Comparison of ENCODE assay signal across 14 mouse cellular contexts in the genomic region with DNA sequence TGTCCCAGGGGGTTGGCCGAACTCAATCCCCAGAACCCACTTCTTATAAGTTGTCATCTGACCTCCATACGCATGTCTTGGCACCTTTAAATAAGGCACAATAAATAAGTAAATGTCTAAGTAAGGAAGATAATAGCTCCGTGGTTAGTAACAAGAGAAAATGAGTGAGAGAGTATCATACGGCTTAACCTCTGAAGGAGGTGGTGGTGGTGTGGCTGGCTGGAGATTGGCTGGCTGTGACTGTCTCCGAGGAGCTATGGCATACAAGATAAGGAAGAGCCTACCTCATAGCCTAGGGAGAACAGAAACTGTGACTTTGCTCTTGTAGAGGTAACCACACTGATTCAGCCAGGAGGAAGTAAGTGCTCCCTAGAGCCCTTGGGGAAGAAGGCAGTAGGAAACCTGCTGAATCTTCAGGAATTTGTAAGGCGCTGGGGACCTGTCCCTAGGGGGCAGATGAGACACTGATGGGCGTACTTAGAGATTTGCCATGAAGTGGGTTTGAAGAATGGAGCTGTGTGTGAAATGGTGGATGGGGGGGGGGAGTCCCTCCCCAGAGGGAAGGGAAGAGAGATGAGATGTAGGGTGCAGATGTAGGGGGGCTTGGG. TPM values are rescaled to one million over a fixed set of nuclear protein-coding genes. Genes with fewer than 3 reads are reported as not detected.
DNase-seq lines count a peak whose midpoint lies in the region; ATAC-seq lines count a peak whose summit lies in the region.
"Had no signal": no experiment of that assay in that cellular context is flagged by ENCODE, and none has a peak within 500 bp of the region (broad histone marks: within the 10 kb centered on the region; RNA-seq: fewer than 3 reads in every experiment).

No protein-coding gene starts in this region.

- ATAC-seq in erythroblast, adult 5-6 weeks (replicated peaks; ENCODE audit: low FRiP score, poor library complexity, severe bottlenecking) = peak; percentile 80
- ATAC-seq in liver, embryonic 16.5 days (ENCODE audit: low read depth) = peak; percentile 75
- ATAC-seq in CD4-positive, CD25-positive, alpha-beta regulatory T cell, adult 4 months = no peak
- ATAC-seq in kidney, embryonic 16.5 days (ENCODE audit: low FRiP score, low TSS enrichment) = no peak

- H3K4me1 ChIP-seq in liver, embryonic 16.5 days (ENCODE audit: control insufficient read depth, low read depth, low read length) = peaks cover 71% of the 10 kb centered on the region
- H3K4me1 ChIP-seq in kidney, embryonic 16.5 days (ENCODE audit: insufficient read depth, low read length) = peaks cover 11% of the 10 kb centered on the region

- H3K36me3 ChIP-seq in liver, embryonic 16.5 days (ENCODE audit: control insufficient read depth, insufficient read depth) = peaks cover 29% of the 10 kb centered on the region
- H3K36me3 ChIP-seq in kidney, embryonic 16.5 days (ENCODE audit: insufficient read depth, low read length) = peaks cover 53% of the 10 kb centered on the region

- WGBS in liver, embryonic 16.5 days (ENCODE audit: insufficient replicate concordance) = 21% methylated on average over 7 of the region's 7 CpGs
- WGBS in kidney, embryonic 16.5 days = 81% methylated on average over 7 of the region's 7 CpGs

- H3K4me3 ChIP-seq in liver, embryonic 16.5 days (ENCODE audit: low read depth, low read length) = peak overlapping the region; percentile 23
- H3K4me3 ChIP-seq in kidney, embryonic 16.5 days (ENCODE audit: low read length) = no peak overlapping the region
- H3K4me3 ChIP-seq: hindbrain, embryonic 13.5 days had no signal

- peak; percentile 47 for DNase-seq in spleen, adult 12 weeks (ENCODE audit: low spot score)
- DNase-seq in spleen, adult 18-20 months = no peak
- DNase-seq in left cerebral cortex, postnatal 25 days (ENCODE audit: low spot score in 2 of 2) = no peak
- no peak for DNase-seq in Muller cell, postnatal 12 days (ENCODE audit: inconsistent ontology term)
- DNase-seq: gastrocnemius, postnatal 25 days; kidney, postnatal 36 days; lung, postnatal 4 days had no signal

- intact Hi-C loops in left cerebral cortex, postnatal 25 days (cut with DNase I) = no loop called here

- peak overlapping the region; percentile 51 for H3K9ac ChIP-seq in liver, embryonic 16.5 days (ENCODE audit: low read depth, low read length)
- H3K9ac ChIP-seq in kidney, embryonic 16.5 days (replicated peaks; ENCODE audit: low read length) = no peak overlapping the region
- H3K9ac ChIP-seq: hindbrain, embryonic 13.5 days had no signal

- H3K27me3 ChIP-seq in liver, embryonic 16.5 days (ENCODE audit: control insufficient read depth, insufficient read depth, low read depth, low read length) = no peaks in the 10 kb centered on the region
- no peaks in the 10 kb centered on the region for H3K27me3 ChIP-seq in kidney, embryonic 16.5 days (ENCODE audit: insufficient read depth, low read length)
- H3K27me3 ChIP-seq: hindbrain, embryonic 13.5 days had no signal

- H3K9me3 ChIP-seq in liver, embryonic 16.5 days (replicated peaks; ENCODE audit: control insufficient read depth, low read length) = no peaks in the 10 kb centered on the region
- H3K9me3 ChIP-seq in kidney, embryonic 16.5 days (ENCODE audit: low read length) = no peaks in the 10 kb centered on the region
- H3K9me3 ChIP-seq: hindbrain, embryonic 13.5 days had no signal

- H3K27ac ChIP-seq in liver, embryonic 16.5 days (ENCODE audit: low read length) = peak overlapping the region; percentile 91
- no peak overlapping the region for H3K27ac ChIP-seq in kidney, embryonic 16.5 days (ENCODE audit: low read length)
- H3K27ac ChIP-seq: hindbrain, embryonic 13.5 days had no signal

- peak overlapping the region; percentile 61 for H3K4me2 ChIP-seq in liver, embryonic 16.5 days (ENCODE audit: low read depth, low read length)
- H3K4me2 ChIP-seq in kidney, embryonic 16.5 days (replicated peaks; ENCODE audit: low read depth, low read length) = no peak overlapping the region
- H3K4me2 ChIP-seq: hindbrain, embryonic 13.5 days had no signal

RNA-seq across cellular contexts. Expression of gene Trp53, which starts 5.7 kb away (rescaled TPM):
- 44.6 and 56.8 TPM in 2 replicates for total RNA-seq in erythroblast, adult 5-6 weeks (2015; ENCODE audit: low replicate concordance)
- 25.1 and 28.0 TPM in 2 replicates for total RNA-seq in erythroblast, adult 5-6 weeks (2017; ENCODE audit: low replicate concordance)
- polyA plus RNA-seq in liver, embryonic 16.5 days (2015; fragmentation: Nextera tagmentation; extraction: Ambion mirVana) = 55.5 and 55.8 TPM in 2 replicates
- polyA plus RNA-seq in CD4-positive, CD25-positive, alpha-beta regulatory T cell, adult 4 months (2017; shearing (Covaris generic)) = 100 to 1,000 TPM; 307 to 416 TPM
- 10 to 100 TPM; 18.7 to 21.1 TPM for total RNA-seq in left cerebral cortex, postnatal 25 days (2021)
- 191 and 205 TPM in 2 replicates for polyA plus RNA-seq in kidney, embryonic 16.5 days (2015; fragmentation: Nextera tagmentation; extraction: Ambion mirVana)

RNA-seq across cellular contexts. Expression of gene Wrap53, which starts 5.8 kb away (rescaled TPM):
- 18.4 and 21.3 TPM in 2 replicates for total RNA-seq in erythroblast, adult 5-6 weeks (2015; ENCODE audit: low replicate concordance)
- 7.7 and 8.9 TPM in 2 replicates for total RNA-seq in erythroblast, adult 5-6 weeks (2017; ENCODE audit: low replicate concordance)
- polyA plus RNA-seq in liver, embryonic 16.5 days (2015; fragmentation: Nextera tagmentation; extraction: Ambion mirVana) = 14.6 and 15.5 TPM in 2 replicates
- polyA plus RNA-seq in CD4-positive, CD25-positive, alpha-beta regulatory T cell, adult 4 months (2017; shearing (Covaris generic)) = 10 to 100 TPM; 23.0 to 31.9 TPM
- 10 to 100 TPM; 10.1 to 10.4 TPM for total RNA-seq in left cerebral cortex, postnatal 25 days (2021)
- polyA plus RNA-seq in kidney, embryonic 16.5 days (2015; fragmentation: Nextera tagmentation; extraction: Ambion mirVana) = 29.3 and 30.3 TPM in 2 replicates

RNA-seq across cellular contexts. Expression of gene Atp1b2, which starts 19.9 kb away (rescaled TPM):
- 10.6 and 24.0 TPM in 2 replicates for total RNA-seq in erythroblast, adult 5-6 weeks (2015; ENCODE audit: low replicate concordance)
- total RNA-seq in erythroblast, adult 5-6 weeks (2017; ENCODE audit: low replicate concordance) = 1.2 and 4.0 TPM in 2 replicates
- 11.2 and 12.6 TPM in 2 replicates for polyA plus RNA-seq in liver, embryonic 16.5 days (2015; fragmentation: Nextera tagmentation; extraction: Ambion mirVana)
- polyA plus RNA-seq in CD4-positive, CD25-positive, alpha-beta regulatory T cell, adult 4 months (2017; shearing (Covaris generic)) = not detected
- total RNA-seq in left cerebral cortex, postnatal 25 days (2021) = 100 to 1,000 TPM; 403 to 438 TPM
- polyA plus RNA-seq in kidney, embryonic 16.5 days (2015; fragmentation: Nextera tagmentation; extraction: Ambion mirVana) = 12.3 and 14.3 TPM in 2 replicates

RNA-seq across cellular contexts. Expression of gene Efnb3, which starts 25.8 kb away (rescaled TPM):
- total RNA-seq in erythroblast, adult 5-6 weeks (2015; ENCODE audit: low replicate concordance) = 1.2 TPM in 1 of 2 replicates, not detected in the other
- 1.3 and 2.2 TPM in 2 replicates for total RNA-seq in erythroblast, adult 5-6 weeks (2017; ENCODE audit: low replicate concordance)
- polyA plus RNA-seq in liver, embryonic 16.5 days (2015; fragmentation: Nextera tagmentation; extraction: Ambion mirVana) = 0.27 and 0.39 TPM in 2 replicates
- polyA plus RNA-seq in CD4-positive, CD25-positive, alpha-beta regulatory T cell, adult 4 months (2017; shearing (Covaris generic)) = under 1 TPM; 0.27 to 0.37 TPM
- total RNA-seq in left cerebral cortex, postnatal 25 days (2021) = 10 to 100 TPM; 57.5 to 60.4 TPM
- polyA plus RNA-seq in kidney, embryonic 16.5 days (2015; fragmentation: Nextera tagmentation; extraction: Ambion mirVana) = 11.8 and 12.6 TPM in 2 replicates

RNA-seq across cellular contexts. Expression of gene Shbg, which starts 31.9 kb away (rescaled TPM):
- total RNA-seq in erythroblast, adult 5-6 weeks (2015; ENCODE audit: low replicate concordance) = not detected in 2 replicates
- total RNA-seq in erythroblast, adult 5-6 weeks (2017; ENCODE audit: low replicate concordance) = 0.51 TPM in 1 of 2 replicates, not detected in the other
- polyA plus RNA-seq in liver, embryonic 16.5 days (2015; fragmentation: Nextera tagmentation; extraction: Ambion mirVana) = 26.2 and 27.9 TPM in 2 replicates
- not detected for polyA plus RNA-seq in CD4-positive, CD25-positive, alpha-beta regulatory T cell, adult 4 months (2017; shearing (Covaris generic))
- total RNA-seq in left cerebral cortex, postnatal 25 days (2021) = not detected
- 0.17 TPM in 1 of 2 replicates, not detected in the other for polyA plus RNA-seq in kidney, embryonic 16.5 days (2015; fragmentation: Nextera tagmentation; extraction: Ambion mirVana)
- total RNA-seq: left cerebral cortex, postnatal 36 days had no signal
- polyA plus RNA-seq: forebrain, embryonic 11.5 days; hindbrain, embryonic 13.5 days had no signal

Comparison
In these comparisons a context has a peak if more than half of its experiments do, and no peak if none do; other contexts are left out.
1. ATAC-seq: peak in erythroblast, adult 5-6 weeks (single experiment) and liver, embryonic 16.5 days (single experiment); none in CD4-positive, CD25-positive, alpha-beta regulatory T cell, adult 4 months (single experiment) and kidney, embryonic 16.5 days (single experiment).
2. RNA of gene Atp1b2, which starts 19.9 kb away (polyA plus RNA-seq): 11.2 to 12.6 TPM in liver, embryonic 16.5 days and 12.3 to 14.3 TPM in kidney, embryonic 16.5 days; not detected in CD4-positive, CD25-positive, alpha-beta regulatory T cell, adult 4 months; every median in the first group is over 10 times any median in the second.